Mouse (Mus musculus) heart, embryonic 16.5 days (tissue): ENCODE measurements around the gene Trip4. TPM values are rescaled to one million over a fixed set of nuclear protein-coding genes. Genes with fewer than 3 reads are reported as not detected.

ENCODE experiments used
- ATAC-seq: fragments of 200-750 bp; cut with Nextera tagmentation; replicated peaks from 2 replicates; pipeline ENCODE4 v1.8.0; 2017; ENCODE audit warnings: moderate number of reproducible peaks; ENCODE audit not compliant: insufficient read depth, low FRiP score; ENCODE audit errors: extremely low read depth
- H3K27ac ChIP-seq: fragments of 300-500 bp; sonication (generic); 2 replicates; pipeline ENCODE4 v1.5.1; 2014; ENCODE audit warnings: mild to moderate bottlenecking, low read length, control low read depth, moderate library complexity
- H3K27me3 ChIP-seq: fragments of 300-500 bp; sonication (generic); 2 replicates; pipeline ENCODE4 v1.6.1; 2014; ENCODE audit warnings: low read length, mixed read lengths; ENCODE audit not compliant: control insufficient read depth, insufficient read depth
- H3K36me3 ChIP-seq: fragments of 300-500 bp; sonication (generic); 2 replicates; pipeline ENCODE4 v1.6.1; 2014; ENCODE audit not compliant: control insufficient read depth, insufficient read depth
- H3K4me1 ChIP-seq: fragments of 300-500 bp; sonication (generic); 2 replicates; pipeline ENCODE4 v1.6.1; 2014; ENCODE audit warnings: low read length, mixed read lengths; ENCODE audit not compliant: control insufficient read depth, insufficient read depth
- H3K4me2 ChIP-seq: fragments of 300-500 bp; sonication (generic); 2 replicates; pipeline ENCODE4 v1.6.1; 2014; ENCODE audit warnings: low read depth, mild to moderate bottlenecking, control low read depth, low read length
- H3K4me3 ChIP-seq: fragments of 300-500 bp; sonication (generic); 2 replicates; pipeline ENCODE4 v1.5.1; 2014; ENCODE audit warnings: mild to moderate bottlenecking, control low read depth, low read length
- H3K9ac ChIP-seq: fragments of 300-500 bp; sonication (generic); 2 replicates; pipeline ENCODE4 v1.6.1; 2014; ENCODE audit warnings: low read length, control low read depth
- H3K9me3 ChIP-seq: fragments of 300-500 bp; sonication (generic); replicated peaks from 2 replicates; pipeline ENCODE4 v1.6.1; 2016; ENCODE audit warnings: low read length; ENCODE audit not compliant: control insufficient read depth
- WGBS: fragments of 180-500 bp; shearing (Covaris S2); extraction: QIAGEN DNeasy Blood & Tissue Kit; methylation state at CpG from one replicate; pipeline ENCODE4 v1.1.7; 2014; 5-methylcytosine and 5-hydroxymethylcytosine counted together
- polyA plus RNA-seq: library from polyadenylated mRNA; unstranded; fragments of >200 nt; fragmentation: Nextera tagmentation; extraction: Ambion mirVana; gene quantifications from 2 replicates; pipeline ENCODE4 v1.2.1, GENCODE M21; 2015

Trip4 gene
- polyA plus RNA-seq, 1 experiment from 2014 or later: 22.5 TPM

DNA sequence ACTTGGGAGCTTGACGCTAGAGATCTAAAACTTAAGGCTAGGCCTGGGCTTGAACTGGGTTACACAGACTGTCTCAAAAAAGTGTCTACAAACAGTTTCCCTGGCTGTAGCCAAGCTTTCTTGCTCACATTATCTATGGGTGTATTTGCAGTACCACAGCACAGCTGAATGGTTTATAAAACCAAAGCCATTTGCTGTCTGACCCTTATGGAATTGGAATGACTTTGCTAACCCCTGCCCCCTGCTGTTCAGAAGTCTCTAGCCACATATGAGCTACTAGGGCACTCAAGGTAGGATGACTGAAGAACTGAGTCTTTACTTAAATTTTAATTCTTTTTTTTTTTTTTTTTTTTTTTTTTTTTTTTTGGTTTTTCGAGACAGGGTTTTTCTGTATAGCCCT is 79.2 kb downstream of the Trip4 start:
- Histone ChIP-seq H3K9ac (no peak overlapping the region), H3K9me3 (no peaks in the 10 kb centered on the region), H3K27me3 (no peaks in the 10 kb centered on the region), H3K36me3 (no peaks in the 10 kb centered on the region), H3K4me1 (peaks cover 39% of the 10 kb centered on the region), H3K4me2 (no peak overlapping the region), H3K4me3 (no peak overlapping the region), H3K27ac (no peak overlapping the region)
- 83% methylated on average over 1 of the region's 2 CpGs for WGBS
- no peak for ATAC-seq

DNA sequence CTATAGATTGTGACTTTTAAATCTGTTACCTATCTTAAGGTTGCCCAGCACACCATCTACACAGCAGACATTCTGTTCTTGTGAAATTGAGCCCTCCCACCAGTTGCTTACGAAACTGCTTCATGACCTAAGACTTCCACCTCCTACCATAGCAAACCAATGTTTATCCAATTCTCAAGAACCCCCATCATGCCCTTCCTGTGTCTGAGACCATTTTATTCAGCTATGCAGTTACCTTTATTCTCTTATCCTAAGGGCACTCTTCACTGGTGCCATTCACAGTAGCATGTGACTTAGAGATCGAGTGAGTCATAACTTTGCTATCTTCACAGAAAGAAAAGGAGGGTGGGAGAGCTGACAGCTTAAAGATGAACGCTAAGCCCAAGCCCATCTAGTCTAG is 80.1 kb downstream of the Trip4 start:
- Histone ChIP-seq H3K4me1 (peaks cover 48% of the 10 kb centered on the region), H3K4me3 (peak overlapping the region; percentile 93), H3K27ac (peak overlapping the region; percentile 99), H3K36me3 (no peaks in the 10 kb centered on the region), H3K4me2 (peak overlapping the region; percentile 81), H3K27me3 (no peaks in the 10 kb centered on the region), H3K9me3 (no peaks in the 10 kb centered on the region), H3K9ac (peak overlapping the region; percentile 98)
- no peak for ATAC-seq
- WGBS: 16% methylated on average over 3 of the region's 3 CpGs

DNA sequence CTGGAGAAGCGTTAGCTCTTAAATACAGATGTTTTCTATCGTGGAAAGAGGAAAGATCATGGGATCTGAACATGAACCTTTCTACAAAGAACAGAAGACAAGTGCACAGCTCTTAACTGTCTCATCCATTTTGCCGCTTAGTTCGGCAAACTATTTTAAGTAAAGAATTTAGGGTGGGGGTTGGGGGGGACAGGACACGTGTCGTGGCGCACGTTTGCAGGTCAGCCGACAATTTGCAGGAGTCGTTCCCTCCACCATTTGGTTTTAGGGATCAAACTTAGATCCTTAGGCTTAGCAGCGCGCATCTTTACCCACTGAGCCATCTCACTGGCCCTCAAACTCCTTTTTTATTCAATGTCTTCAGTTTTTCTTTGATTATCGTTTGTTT is 80.6 kb downstream of the Trip4 start:
- H3K4me1 ChIP-seq: peaks cover 51% of the 10 kb centered on the region

DNA sequence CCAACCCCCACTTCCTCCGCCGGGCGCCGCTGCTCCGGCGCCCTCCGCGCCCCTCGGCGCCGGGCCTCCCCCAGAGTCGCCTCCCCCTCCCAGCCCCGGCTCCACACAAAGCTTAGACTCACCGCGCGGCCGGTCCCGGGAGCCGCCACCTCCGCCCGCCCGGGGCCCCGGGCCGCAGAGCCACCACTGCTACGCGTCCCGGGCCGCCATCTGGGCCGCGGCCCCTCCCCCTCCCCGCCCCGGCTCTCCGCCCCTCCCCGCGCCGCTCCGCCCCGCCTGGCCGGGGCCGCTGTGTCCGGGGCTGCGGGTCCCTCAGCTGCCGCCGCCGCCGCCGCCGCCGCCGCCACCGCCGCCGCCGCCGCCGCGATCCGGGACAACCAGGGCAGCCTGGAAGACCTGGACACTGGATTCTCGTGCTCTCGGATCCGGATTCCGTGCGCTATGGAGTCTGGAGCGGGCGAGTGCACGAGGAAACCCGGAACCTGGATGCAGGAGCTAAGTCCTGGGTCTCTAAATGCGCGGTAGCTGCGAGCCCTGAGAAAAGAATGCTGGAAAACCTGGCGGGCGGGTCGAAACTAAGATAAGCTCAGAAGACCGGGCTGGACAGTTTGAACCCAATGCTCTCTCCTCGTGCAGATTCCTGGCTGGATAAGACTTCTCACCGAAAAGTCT is 81.1 kb downstream of the Trip4 start, which contains the start of gene Zfp609:
Zfp609 (minus strand) TSS at position 221 of the 672 bp plus-strand sequence.
- WGBS: under 1% methylated on average over 66 of the region's 76 CpGs
- Histone ChIP-seq H3K27me3 (no peaks in the 10 kb centered on the region), H3K27ac (peak within 1 kb of the TSS; percentile 99), H3K4me3 (peak within 1 kb of the TSS; percentile 93), H3K9me3 (no peaks in the 10 kb centered on the region), H3K36me3 (no peaks in the 10 kb centered on the region), H3K9ac (peak within 1 kb of the TSS; percentile 98), H3K4me1 (peaks cover 52% of the 10 kb centered on the region), H3K4me2 (peak within 1 kb of the TSS; percentile 81)
- ATAC-seq: peak; percentile 85

More for the DNA sequence above, 80.6 kb downstream of the Trip4 start:
- Histone ChIP-seq H3K9ac (peak overlapping the region; percentile 98), H3K4me3 (peak overlapping the region; percentile 93), H3K4me2 (peak overlapping the region; percentile 81), H3K9me3 (no peaks in the 10 kb centered on the region), H3K27ac (peak overlapping the region; percentile 99), H3K36me3 (no peaks in the 10 kb centered on the region), H3K27me3 (no peaks in the 10 kb centered on the region)
- 3% methylated on average over 13 of the region's 13 CpGs for WGBS
- no peak for ATAC-seq

DNA sequence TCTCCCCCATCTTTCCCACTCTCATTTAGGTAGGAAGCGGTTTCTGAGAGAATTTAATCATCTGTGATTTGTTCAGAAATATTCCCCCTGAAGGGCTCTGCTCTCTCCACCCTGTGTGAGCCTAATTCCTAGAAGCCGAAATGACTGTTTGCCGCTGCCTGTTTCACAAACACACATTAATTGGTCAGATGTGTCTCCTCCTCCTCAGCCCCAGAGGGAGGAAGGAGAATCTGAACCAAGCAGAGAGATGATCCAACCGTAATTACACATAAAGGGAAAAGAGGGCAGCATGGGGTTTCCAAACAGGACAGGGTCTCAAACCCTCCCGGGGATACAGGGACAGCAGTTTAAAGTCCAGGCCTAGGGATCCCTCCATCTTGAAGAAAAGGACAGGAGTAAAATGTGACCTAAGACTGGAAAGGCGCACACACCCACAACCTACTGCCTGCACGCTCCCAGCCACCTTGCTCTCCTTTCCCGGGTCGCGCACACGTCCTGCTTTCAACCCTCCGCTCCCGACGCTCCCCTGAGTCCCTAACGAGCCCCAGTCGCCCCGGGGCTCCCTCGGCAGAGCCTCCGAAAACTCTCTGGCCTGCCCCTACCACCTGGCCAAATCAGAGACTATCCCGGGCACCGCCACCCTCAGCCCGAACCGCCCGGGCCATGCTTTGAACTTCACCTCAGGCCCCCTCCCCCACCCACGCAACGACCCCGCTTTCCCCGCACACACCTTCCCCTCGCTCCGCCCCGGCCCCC is 81.8 kb downstream of the Trip4 start:
- ATAC-seq: peak; percentile 41
- Histone ChIP-seq H3K4me3 (peak overlapping the region; percentile 93), H3K27me3 (no peaks in the 10 kb centered on the region), H3K4me1 (peaks cover 50% of the 10 kb centered on the region), H3K9ac (peak overlapping the region; percentile 98), H3K27ac (peak overlapping the region; percentile 99), H3K36me3 (no peaks in the 10 kb centered on the region), H3K9me3 (no peaks in the 10 kb centered on the region), H3K4me2 (peak overlapping the region; percentile 81)
- WGBS: under 1% methylated on average over 31 of the region's 31 CpGs

DNA sequence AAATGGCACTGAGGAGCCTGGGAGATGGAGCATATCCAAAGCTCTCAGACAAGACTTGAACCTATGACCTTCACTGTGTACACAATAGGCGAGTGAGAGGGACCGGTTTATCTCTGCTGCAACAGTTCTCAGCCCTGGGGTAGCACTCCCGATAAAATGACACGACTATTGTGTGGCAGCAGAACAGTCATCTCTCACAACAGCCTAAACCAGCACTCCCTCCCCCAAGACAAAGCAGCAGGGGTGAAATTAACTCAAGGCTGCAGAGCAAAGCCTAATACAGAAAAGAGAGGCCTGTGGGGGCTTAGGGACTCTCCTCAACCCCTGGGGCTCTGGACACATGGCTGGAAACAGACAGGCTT is 82.4 kb downstream of the Trip4 start:
- Histone ChIP-seq H3K27me3 (no peaks in the 10 kb centered on the region), H3K4me1 (peaks cover 49% of the 10 kb centered on the region), H3K9me3 (no peaks in the 10 kb centered on the region), H3K4me3 (peak overlapping the region; percentile 93), H3K36me3 (no peaks in the 10 kb centered on the region), H3K9ac (peak overlapping the region; percentile 98), H3K4me2 (peak overlapping the region; percentile 81), H3K27ac (peak overlapping the region; percentile 99)
- 3% methylated on average over 4 of the region's 4 CpGs for WGBS
- no peak for ATAC-seq

DNA sequence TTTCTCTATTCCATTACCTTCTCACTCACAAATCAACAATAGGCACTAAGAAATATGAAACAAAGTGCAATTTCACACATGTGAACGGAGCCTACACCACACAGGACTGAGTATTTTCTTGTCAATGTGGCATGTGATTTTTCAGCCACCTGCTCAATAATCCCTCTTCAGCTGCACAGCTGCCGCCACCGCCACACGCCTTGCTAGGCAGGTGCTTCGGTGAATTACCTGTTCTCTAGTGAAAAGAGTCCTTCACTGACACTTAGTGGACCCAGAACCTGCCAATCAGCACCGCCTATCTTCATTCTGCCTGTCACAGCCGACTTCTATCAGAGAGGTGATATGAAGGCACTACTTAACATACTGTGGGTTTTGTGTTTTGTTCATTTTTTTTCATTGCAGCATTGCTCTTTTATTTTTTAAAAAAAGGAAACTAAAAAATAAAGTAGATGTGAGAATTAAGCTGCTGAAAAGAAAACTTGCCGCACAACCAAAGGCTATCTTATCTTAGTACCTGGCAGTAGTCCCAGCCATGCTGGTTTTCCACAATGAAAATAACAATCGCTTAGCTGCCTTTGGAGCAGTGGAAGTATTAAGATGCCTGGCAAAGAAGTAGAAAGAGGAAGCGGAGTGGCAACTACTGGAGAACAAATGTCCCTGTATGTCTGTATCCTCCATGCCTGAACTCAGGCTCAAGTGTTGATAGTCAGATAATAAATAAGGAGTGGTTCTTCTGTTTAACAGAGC is 84.7 kb downstream of the Trip4 start:
- peak overlapping the region; percentile 79 for H3K27ac ChIP-seq
- H3K4me1 ChIP-seq: peaks cover 50% of the 10 kb centered on the region
- H3K9me3 ChIP-seq: no peaks in the 10 kb centered on the region
- peak overlapping the region; percentile 37 for H3K4me3 ChIP-seq
- H3K27me3 ChIP-seq: no peaks in the 10 kb centered on the region
- no peak for ATAC-seq
- no peaks in the 10 kb centered on the region for H3K36me3 ChIP-seq
- H3K4me2 ChIP-seq: peak overlapping the region; percentile 63
- 33% methylated on average over 10 of the region's 10 CpGs for WGBS
- no peak overlapping the region; the same call in 1 of the 2 replicates for H3K9ac ChIP-seq

DNA sequence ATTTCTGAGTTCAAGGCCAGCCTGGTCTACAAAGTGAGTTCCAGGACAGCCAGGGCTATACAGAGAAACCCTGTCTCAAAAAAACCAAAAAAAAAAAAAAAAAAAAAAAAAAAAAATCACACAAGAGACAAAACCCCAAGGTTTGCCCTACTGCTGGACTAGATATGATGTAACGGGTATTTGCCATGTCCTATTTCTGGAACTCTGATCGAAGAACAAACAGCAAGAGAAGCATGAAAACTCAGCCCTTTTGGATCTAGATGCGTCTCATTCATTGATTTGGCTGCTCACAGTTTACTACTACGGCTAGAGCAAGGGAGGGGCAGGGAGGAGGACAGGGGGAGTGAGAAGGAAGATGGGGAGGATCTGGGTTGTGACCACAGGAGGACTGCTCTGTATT is 86.6 kb downstream of the Trip4 start:
- Histone ChIP-seq H3K9me3 (no peaks in the 10 kb centered on the region), H3K27me3 (no peaks in the 10 kb centered on the region), H3K4me2 (no peak overlapping the region), H3K9ac (no peak overlapping the region), H3K27ac (no peak overlapping the region), H3K36me3 (no peaks in the 10 kb centered on the region), H3K4me3 (no peak overlapping the region), H3K4me1 (peaks cover 45% of the 10 kb centered on the region)
- no peak for ATAC-seq
- 80% methylated on average over 4 of the region's 4 CpGs for WGBS
